Mouse (Mus musculus) inflammation-experienced regulatory T-cells, adult 16 weeks (primary cell): Measurements from ENCODE around the gene Dusp1. TPM values are rescaled to one million over a fixed set of nuclear protein-coding genes. Genes with fewer than 3 reads are reported as not detected.

Experiments
- polyA plus RNA-seq: library from polyadenylated mRNA; unstranded; fragments of 100-300 nt; shearing (Covaris generic); gene quantifications from one replicate; pipeline ENCODE4 v1.2.1, GENCODE M21; 2017

The Dusp1 gene
- polyA plus RNA-seq = 27.1 TPM

GRCm38 (mm10) chr17:26561651-26562181 lies at the start of gene Dusp1:
TSS of gene Dusp1 (minus strand) at chr17:26562128.

GRCm38 (mm10) chr17:26561290-26561640 lies 663 bp downstream of the Dusp1 start, which contains the start of gene Ergic1:
TSS of gene Ergic1 (plus strand) at chr17:26561489.

Other genes starting within 250 kb of the Dusp1 start
- 0.09 TPM for gene Neurl1b, start 147.3 kb downstream of the Dusp1 start, polyA plus RNA-seq
- gene Ergic1, start 639 bp downstream of the Dusp1 start, polyA plus RNA-seq = 105 TPM
- gene Atp6v0e, start 101.1 kb upstream of the Dusp1 start, polyA plus RNA-seq = 369 TPM
- 99.3 TPM for gene Crebrf, start 153.5 kb upstream of the Dusp1 start, polyA plus RNA-seq
- 29.9 TPM for gene Bnip1, start 218.9 kb upstream of the Dusp1 start, polyA plus RNA-seq